In the genomic region with DNA sequence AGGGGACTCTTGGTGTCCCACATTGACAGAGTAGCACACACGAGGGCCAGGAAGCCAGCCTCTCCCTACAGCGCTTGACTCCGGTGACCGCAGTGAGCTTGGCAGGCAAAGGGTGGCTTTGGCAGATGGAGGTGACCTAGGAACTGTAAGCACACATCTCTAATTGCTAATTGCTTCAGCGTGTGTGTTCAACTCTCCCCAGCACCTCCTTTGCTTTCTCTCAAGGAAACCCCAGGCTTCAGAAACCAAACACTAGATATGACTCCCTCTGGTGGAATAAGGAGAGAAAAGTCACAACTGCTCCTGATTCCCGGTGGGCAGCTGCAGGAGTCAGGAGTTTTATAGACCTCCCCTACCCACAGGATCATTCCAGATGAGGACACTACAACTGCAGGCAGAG, we compare ENCODE assay signal across 9 mouse cellular contexts.
A peak's percentile ranks its signal among the peaks of the same experiment; 100 is the strongest.
DNase-seq lines count a peak whose midpoint lies in the region; ATAC-seq lines count a peak whose summit lies in the region.
"Had no signal": no experiment of that assay in that cellular context is flagged by ENCODE, and none has a peak within 500 bp of the region (broad histone marks: within the 10 kb centered on the region; RNA-seq: fewer than 3 reads in every experiment).

No protein-coding gene starts in this region.

- H3K4me1 ChIP-seq in forebrain, embryonic 14.5 days (ENCODE audit: control insufficient read depth, insufficient read depth, low read length), result peaks cover 12% of the 10 kb centered on the region
- peaks cover 22% of the 10 kb centered on the region for H3K4me1 ChIP-seq in forebrain, embryonic 15.5 days
- H3K4me1 ChIP-seq in limb, embryonic 11.5 days (ENCODE audit: control insufficient read depth, insufficient read depth, low read length), result no peaks in the 10 kb centered on the region
- H3K4me1 ChIP-seq in limb, embryonic 10.5 days, result peaks cover 24% of the 10 kb centered on the region
- H3K4me1 ChIP-seq in limb, embryonic 15.5 days, result peaks cover 15% of the 10 kb centered on the region; the same call in 1 of the 2 replicates

- no peak overlapping the region for H3K27ac ChIP-seq in forebrain, embryonic 14.5 days (ENCODE audit: low read depth, low read length)
- no peak overlapping the region for H3K27ac ChIP-seq in forebrain, embryonic 15.5 days (replicated peaks)
- no peak overlapping the region for H3K27ac ChIP-seq in limb, embryonic 11.5 days (replicated peaks; ENCODE audit: low read depth, low read length)
- H3K27ac ChIP-seq in limb, embryonic 10.5 days, result no peak overlapping the region
- H3K27ac ChIP-seq in limb, embryonic 15.5 days, result no peak overlapping the region

- peak; percentile 70 for DNase-seq in forebrain, embryonic 14.5 days (ENCODE audit: low spot score)
- DNase-seq in limb, embryonic 11.5 days (ENCODE audit: low spot score), result peak; percentile 33
- no peak for DNase-seq in limb, embryonic 10.5 days (ENCODE audit: low spot score)
- DNase-seq in brain, adult 2 months (ENCODE audit: low read depth, low spot score), result peak; percentile 61
- no peak for DNase-seq in kidney, adult 18-20 months
- no peak for DNase-seq in left cerebral cortex, adult 18-20 months (ENCODE audit: low spot score in 2 of 2)
- DNase-seq: adrenal gland, postnatal 14 days had no signal

- H3K9me3 ChIP-seq in forebrain, embryonic 14.5 days (replicated peaks; ENCODE audit: control insufficient read depth, low read length), result no peaks in the 10 kb centered on the region
- H3K9me3 ChIP-seq in forebrain, embryonic 15.5 days, result no peaks in the 10 kb centered on the region
- H3K9me3 ChIP-seq in limb, embryonic 11.5 days (ENCODE audit: control insufficient read depth, low read length), result no peaks in the 10 kb centered on the region
- no peaks in the 10 kb centered on the region for H3K9me3 ChIP-seq in limb, embryonic 10.5 days (replicated peaks)
- no peaks in the 10 kb centered on the region for H3K9me3 ChIP-seq in limb, embryonic 15.5 days

- H3K9ac ChIP-seq in forebrain, embryonic 14.5 days (ENCODE audit: low read length), result no peak overlapping the region
- no peak overlapping the region for H3K9ac ChIP-seq in forebrain, embryonic 15.5 days (replicated peaks)
- no peak overlapping the region for H3K9ac ChIP-seq in limb, embryonic 11.5 days (ENCODE audit: low read length)
- H3K9ac ChIP-seq in limb, embryonic 15.5 days, result no peak overlapping the region

- no peak overlapping the region for H3K4me3 ChIP-seq in forebrain, embryonic 14.5 days (ENCODE audit: low read depth, low read length)
- H3K4me3 ChIP-seq in forebrain, embryonic 15.5 days, result no peak overlapping the region
- H3K4me3 ChIP-seq in limb, embryonic 11.5 days (ENCODE audit: low read depth, low read length), result no peak overlapping the region
- no peak overlapping the region for H3K4me3 ChIP-seq in limb, embryonic 10.5 days
- no peak overlapping the region for H3K4me3 ChIP-seq in limb, embryonic 15.5 days

- no peak overlapping the region for H3K4me2 ChIP-seq in forebrain, embryonic 14.5 days (ENCODE audit: low read length)
- H3K4me2 ChIP-seq in forebrain, embryonic 15.5 days (replicated peaks), result no peak overlapping the region
- H3K4me2 ChIP-seq in limb, embryonic 11.5 days (ENCODE audit: low read depth, severe bottlenecking), result no peak overlapping the region
- H3K4me2 ChIP-seq in limb, embryonic 15.5 days, result no peak overlapping the region

- no peaks in the 10 kb centered on the region for H3K36me3 ChIP-seq in forebrain, embryonic 14.5 days (ENCODE audit: control insufficient read depth, insufficient read depth, low read length)
- no peaks in the 10 kb centered on the region for H3K36me3 ChIP-seq in forebrain, embryonic 15.5 days
- H3K36me3 ChIP-seq in limb, embryonic 11.5 days (ENCODE audit: control insufficient read depth, insufficient read depth, low read length), result no peaks in the 10 kb centered on the region
- H3K36me3 ChIP-seq in limb, embryonic 10.5 days, result no peaks in the 10 kb centered on the region
- no peaks in the 10 kb centered on the region for H3K36me3 ChIP-seq in limb, embryonic 15.5 days

- WGBS in forebrain, embryonic 14.5 days, result 40% methylated on average over 6 of the region's 6 CpGs
- WGBS in forebrain, embryonic 15.5 days, result 41% methylated on average over 6 of the region's 6 CpGs
- 26% methylated on average over 6 of the region's 6 CpGs for WGBS in limb, embryonic 11.5 days
- WGBS in limb, embryonic 10.5 days, result 30% methylated on average over 6 of the region's 6 CpGs
- WGBS in limb, embryonic 15.5 days, result 26% methylated on average over 6 of the region's 6 CpGs

- no peaks in the 10 kb centered on the region for H3K27me3 ChIP-seq in forebrain, embryonic 14.5 days (replicated peaks; ENCODE audit: control insufficient read depth, insufficient read depth, low read length)
- no peaks in the 10 kb centered on the region for H3K27me3 ChIP-seq in forebrain, embryonic 15.5 days
- H3K27me3 ChIP-seq in limb, embryonic 11.5 days (ENCODE audit: control insufficient read depth, insufficient read depth, low read length), result no peaks in the 10 kb centered on the region
- H3K27me3 ChIP-seq in limb, embryonic 10.5 days (ENCODE audit: low read depth, poor library complexity, severe bottlenecking), result no peaks in the 10 kb centered on the region
- H3K27me3 ChIP-seq in limb, embryonic 15.5 days, result no peaks in the 10 kb centered on the region

- ATAC-seq in forebrain, embryonic 14.5 days, result 0 out of 2 replicates have a peak, but pooled peaks have one; percentile 6
- no peak for ATAC-seq in forebrain, embryonic 15.5 days (replicated peaks)
- ATAC-seq in limb, embryonic 11.5 days (ENCODE audit: insufficient number of reproducible peaks, low FRiP score, low TSS enrichment, low read depth), result no peak; the same call in 1 of the 2 replicates
- ATAC-seq in limb, embryonic 15.5 days (ENCODE audit: insufficient number of reproducible peaks, low FRiP score, low TSS enrichment, low read depth), result peak; percentile 42; the same call in 1 of the 2 replicates

Comparison
In these comparisons a context has a peak if more than half of its experiments do, and no peak if none do; other contexts are left out.
1. ATAC-seq: peak in forebrain, embryonic 14.5 days (single experiment) and limb, embryonic 15.5 days (single experiment); none in forebrain, embryonic 15.5 days (single experiment) and limb, embryonic 11.5 days (single experiment).
2. DNase-seq: peak in forebrain, embryonic 14.5 days (single experiment), limb, embryonic 11.5 days (single experiment) and brain, adult 2 months (single experiment); none in limb, embryonic 10.5 days (single experiment), kidney, adult 18-20 months (single experiment) and left cerebral cortex, adult 18-20 months (0 of 2).